Mouse (Mus musculus) common myeloid progenitor, adult 5-6 weeks (primary cell): ENCODE measurements at regions not wholly inside any gene's neighbourhood (a gene's known extent, or its start where the extent isn't known, plus 50 kb on each side); places are given as distances from the start of the nearest gene placed in this dataset.
A peak's percentile ranks its signal among the peaks of the same experiment; 100 is the strongest.

Experiments used
- ATAC-seq: replicated peaks from 2 replicates; pipeline ENCODE4 v1.8.0; 2016; ENCODE audit warnings: low read depth, mild to moderate bottlenecking, moderate TSS enrichment, inconsistent platforms; ENCODE audit not compliant: poor library complexity, severe bottlenecking

GRCm38 (mm10) chr7:114345860-114346259, 69.2 kb upstream of the Pde3b start:
- no peak for ATAC-seq

- peak; percentile 60 for ATAC-seq
These were observed 68.1 kb upstream of the Pde3b start for GRCm38 (mm10) chr7:114347006-114347405.

- peak; percentile 57; the same call in 1 of the 2 replicates for ATAC-seq
These were observed 64.1 kb upstream of the Pde3b start for GRCm38 (mm10) chr7:114350968-114351367.

GRCm38 (mm10) chr7:114356381-114356780, 58.7 kb upstream of the Pde3b start:
- ATAC-seq = peak; percentile 98

- ATAC-seq = no peak
These were observed 52.9 kb upstream of the Pde3b start for GRCm38 (mm10) chr7:114362166-114362565.

- no peak for ATAC-seq
These were observed 51.0 kb upstream of the Pde3b start for GRCm38 (mm10) chr7:114364041-114364440.
